Mouse (Mus musculus) right cerebral cortex, postnatal 4 days (tissue): ENCODE data around the gene Asb8.

Experiments
- DNase-seq: peaks from one replicate; pipeline ENCODE4 v3.0.0-alpha.2; 2022

The Asb8 gene

DNA sequence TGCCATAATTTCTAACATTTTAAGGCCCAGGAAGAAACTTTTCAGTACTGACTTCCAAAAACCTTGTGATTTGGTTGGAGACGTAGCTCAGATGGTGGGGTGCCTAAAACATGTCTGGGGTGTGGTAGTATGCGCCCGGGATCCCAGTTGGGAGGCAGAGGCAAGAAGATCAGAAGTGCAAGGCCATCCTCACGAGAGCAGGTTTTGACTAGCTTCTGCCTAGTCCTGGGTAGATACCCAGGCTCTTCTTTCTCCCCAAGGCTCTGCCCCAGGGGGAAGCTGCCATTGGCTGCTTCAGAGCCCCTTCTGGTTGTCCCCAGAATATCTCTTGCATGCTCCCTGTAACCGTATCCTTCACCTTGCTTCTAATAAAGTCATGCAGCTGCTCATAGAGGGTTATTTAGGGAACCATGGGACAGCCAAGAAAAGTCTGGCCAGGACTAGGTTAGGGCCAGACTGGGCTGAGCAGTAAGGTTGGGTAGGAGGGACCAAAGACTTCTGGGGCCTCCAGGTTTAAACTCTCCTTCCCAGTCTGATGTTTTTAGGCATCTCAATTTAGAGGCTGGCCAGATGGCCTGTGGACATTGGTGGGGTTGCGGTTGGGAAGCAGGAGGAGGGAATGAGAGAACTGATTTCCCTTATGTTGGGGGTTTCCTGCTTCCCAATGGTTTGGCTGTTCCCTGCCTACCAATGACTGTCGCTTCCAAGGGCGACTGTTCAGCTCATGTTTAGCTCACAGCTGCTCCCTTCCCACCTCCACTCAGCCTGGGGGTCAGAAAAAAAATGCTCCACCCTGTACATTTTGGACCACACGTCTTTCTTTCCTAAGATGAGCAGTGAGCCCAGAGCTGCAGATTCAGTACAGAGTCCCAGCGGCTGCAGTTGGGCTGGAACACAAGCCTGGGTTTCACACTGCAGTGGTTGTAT, 50.3 kb downstream of the Asb8 start:
- DNase-seq: no peak

DNA sequence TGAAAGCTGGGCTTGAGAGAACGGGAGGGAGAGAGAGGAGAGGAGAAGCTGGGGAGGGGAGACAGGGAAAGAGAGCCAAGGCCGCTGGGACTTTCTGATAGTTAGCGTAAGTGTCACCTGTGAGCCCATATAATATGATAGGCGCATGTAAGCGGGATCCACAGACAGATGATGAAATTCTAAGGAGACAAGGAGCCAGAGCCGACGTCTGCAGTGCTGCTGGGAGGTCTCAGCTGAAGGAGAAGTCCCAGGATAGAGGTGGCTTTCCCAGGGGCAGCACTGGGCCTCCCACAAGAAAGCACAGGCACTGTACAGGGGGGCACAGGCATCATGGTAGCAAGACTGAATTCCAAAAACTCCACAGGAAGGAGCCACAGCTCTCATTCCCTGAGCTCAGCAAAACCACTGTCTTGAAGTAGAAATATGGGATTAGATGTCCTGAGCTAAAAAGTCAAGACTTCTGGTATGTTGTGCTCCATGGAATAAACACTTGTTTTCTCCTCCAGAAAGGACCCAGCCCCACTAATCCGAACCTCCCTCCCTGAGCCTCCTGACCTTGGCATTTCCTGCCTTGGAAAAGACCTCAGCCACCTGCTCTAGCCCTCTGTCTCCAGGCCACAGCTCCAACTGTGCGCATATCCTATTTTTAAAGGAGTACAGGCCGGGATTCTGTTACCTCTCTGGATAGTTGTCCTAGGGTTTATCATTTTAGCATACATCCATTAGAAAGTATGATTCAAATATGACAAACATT, 51.1 kb downstream of the Asb8 start:
- no peak for DNase-seq

DNA sequence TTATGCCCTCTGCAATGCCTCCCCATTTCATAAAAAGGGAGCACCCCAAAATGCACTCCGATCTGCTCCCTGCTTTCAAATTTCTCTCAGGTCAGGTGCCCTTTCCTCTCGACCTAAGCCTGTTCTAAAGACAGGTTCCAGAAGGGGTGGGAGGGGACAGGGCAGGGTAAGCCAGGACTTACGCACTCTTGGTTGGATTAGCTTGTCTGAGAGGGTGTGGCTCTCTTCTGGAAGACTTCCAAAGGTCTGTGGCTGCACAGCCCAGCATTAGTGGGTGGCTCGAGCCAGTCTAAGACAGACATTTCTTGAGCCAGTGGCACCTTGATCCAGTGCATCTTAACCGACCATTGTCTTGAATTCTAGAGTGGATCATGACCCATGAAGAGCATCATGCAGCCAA, 53.6 kb downstream of the Asb8 start:
- no peak for DNase-seq

DNA sequence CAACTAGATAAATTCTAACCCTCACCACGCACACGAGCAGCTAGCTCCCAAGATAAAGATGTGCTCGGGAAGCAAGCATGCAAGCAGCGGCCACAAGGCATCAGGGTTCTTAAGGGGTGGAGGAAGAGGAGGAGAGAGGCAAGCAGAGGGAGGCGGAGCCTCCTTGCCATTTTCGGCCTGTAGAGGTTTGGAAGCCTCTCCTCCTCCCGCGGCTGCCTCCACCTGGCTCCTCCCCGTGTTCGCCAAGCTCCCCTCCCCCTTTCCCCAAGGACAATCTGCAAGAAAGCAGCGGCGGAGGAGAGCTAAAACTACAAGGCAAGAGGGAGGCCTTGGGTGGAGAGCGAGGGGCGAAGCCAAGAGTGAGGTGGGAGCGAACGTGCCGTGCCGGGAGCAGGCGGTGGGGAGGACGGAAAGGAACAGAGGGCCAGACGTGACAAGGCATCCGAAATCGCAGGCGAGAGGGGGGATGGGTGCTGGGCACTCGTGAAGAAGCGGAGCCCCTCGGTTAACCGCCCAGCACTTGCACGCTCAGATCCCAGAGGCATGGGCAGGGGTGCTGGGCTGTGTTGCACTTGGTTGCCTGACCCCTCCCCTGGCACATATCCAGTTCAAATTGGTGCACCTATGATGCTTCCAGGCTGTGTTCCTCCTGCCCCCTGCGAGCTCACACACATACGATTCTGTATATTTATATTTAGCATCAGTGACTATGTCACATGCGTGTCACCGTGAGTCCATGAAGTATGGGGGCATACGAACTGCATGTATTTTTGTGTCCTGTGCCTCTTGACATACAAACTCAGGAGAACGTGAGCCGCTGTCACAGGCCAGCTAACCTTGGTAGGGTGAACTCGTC, 56.9 kb downstream of the Asb8 start:
- DNase-seq: peak; percentile 77

DNA sequence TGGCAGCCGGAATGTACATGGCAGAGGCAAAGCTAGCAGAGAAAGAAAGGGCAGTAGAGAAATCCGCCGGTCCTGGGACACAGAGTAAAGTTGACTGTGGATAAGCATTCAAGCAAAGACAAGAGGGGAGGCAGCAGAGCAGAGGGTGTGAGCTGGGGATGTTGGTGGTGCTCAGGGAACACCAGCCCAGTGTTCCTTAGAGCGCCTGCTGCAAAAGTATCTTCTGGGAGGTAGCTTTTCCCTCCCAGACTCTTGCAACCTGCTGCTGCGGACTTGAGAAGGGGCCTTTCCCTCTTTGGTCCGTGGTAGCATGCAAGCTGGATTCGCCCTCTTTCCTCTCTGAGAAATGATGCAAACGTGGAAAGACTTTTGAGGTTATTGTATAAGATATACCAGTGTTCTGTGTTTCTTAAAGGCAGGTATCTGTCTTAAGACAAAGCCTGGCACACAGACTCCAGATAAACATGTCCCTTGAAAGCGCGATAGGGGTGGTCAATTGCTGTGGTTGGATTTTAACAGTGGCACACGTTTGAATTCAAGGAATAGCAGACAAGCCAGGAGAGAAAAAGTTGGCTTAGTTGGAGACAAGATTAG, 57.6 kb downstream of the Asb8 start:
- no peak for DNase-seq

DNA sequence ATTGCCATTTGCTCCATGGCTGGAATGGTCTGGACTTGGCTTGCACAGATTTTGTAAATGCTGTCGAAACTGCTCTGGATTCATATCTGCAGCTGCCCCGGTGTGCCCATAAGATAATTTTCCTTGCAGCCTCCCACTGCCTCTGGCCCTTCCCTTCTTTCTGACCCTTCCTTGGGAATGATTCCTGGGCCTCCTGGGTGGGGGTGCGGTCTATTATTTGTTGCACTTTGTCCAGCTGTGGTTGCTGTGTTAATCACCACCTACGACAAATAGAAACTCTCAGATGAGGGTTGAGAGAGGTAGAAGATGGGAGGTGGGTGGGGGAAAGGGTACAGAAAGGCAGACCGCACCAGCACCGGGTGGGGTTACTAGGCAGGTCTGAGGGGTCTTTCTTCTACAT, 58.2 kb downstream of the Asb8 start:
- no peak for DNase-seq

DNA sequence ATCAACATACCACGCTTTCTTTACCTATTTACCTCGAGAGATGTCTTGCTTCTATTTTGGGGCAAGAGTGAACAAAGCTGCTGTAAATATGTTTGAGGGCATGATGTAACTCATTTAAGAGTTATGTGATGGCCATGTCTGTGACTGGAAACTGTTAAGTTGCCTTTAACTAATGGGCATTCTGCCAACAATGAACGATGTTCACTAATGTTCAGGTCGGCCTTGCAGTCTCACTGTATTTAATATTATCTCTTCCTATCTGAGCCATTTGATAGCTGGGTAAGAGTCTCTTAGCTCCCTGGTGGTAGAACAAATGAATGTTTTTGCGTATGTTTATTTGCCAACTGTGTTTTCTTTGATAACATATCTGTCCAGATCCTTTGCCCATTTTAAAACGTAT, 58.9 kb downstream of the Asb8 start:
- no peak for DNase-seq

DNA sequence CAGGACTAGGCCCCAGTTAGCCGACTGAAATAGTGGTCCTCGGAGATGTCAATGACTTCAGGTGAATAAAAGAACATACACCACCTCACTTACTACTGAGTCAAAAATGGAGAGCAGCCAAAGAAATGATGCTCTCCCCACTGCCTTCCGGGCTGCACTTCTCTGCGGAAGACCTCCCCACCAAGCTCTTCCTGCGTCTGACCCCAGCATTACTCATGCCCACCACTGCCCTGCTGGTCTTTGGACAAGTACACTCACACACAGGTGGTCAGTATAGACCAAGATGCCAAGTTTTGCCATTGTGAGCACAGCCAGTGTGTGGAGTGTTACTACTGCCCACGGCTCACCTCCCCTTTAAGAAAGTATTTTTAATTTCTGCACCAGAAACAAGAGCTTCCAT, 63.0 kb downstream of the Asb8 start:
- DNase-seq: no peak

DNA sequence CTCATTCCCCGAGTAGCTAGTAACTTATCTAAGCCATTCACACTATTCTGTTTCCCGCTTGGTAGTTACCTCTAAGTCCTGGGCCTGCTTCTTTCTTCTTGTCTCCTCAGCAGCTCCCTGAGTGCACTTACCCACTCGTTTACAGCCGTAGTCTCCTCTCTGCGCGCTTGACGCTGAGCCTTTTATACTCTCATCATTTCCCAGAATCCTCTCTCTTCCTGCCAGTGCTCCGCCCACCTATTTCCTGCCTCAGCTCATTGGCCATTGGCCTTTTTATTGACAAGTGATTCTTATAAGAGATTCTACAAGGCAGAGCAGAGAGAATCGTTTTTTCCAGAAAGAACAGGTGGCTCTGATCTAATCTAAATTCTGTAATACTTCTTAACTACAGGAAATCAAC, 66.9 kb downstream of the Asb8 start:
- no peak for DNase-seq

DNA sequence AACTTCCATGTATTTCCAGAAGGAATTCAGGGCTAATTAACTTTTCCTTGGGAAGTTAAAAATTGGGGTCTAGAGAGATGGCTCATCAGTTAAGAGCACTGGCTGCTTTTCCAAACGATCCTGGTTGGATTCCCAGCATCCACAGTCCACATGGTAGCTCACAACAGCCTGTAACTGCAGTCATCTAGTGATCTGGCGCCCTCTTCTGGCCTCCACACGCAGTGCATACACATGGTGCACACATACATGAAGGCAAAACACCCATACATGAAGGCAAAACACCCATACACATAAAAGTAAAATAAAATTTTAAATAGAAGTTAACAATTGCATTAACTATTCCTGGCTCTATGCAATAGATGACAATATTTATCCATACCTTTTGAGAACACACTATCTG, 68.5 kb downstream of the Asb8 start:
- DNase-seq: no peak

DNA sequence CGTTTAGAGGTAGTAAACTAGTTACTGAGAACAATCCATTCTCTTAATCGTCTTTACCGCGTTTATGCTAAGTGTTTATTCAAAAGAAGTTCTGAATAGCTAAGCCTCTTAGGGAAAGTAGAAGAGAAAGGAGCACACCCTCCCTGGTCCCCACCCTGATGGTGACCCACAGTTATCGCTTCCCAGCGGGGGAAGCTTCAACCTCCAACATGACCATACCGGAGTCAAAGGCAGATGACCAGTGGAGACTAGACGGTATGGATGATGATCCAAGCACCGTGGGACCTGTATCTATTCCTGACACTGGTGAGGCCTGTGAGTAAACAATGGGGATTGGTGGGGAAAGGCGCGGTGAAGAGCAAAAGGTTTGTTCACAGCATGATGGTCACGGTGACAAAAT, 70.5 kb downstream of the Asb8 start:
- DNase-seq: no peak

DNA sequence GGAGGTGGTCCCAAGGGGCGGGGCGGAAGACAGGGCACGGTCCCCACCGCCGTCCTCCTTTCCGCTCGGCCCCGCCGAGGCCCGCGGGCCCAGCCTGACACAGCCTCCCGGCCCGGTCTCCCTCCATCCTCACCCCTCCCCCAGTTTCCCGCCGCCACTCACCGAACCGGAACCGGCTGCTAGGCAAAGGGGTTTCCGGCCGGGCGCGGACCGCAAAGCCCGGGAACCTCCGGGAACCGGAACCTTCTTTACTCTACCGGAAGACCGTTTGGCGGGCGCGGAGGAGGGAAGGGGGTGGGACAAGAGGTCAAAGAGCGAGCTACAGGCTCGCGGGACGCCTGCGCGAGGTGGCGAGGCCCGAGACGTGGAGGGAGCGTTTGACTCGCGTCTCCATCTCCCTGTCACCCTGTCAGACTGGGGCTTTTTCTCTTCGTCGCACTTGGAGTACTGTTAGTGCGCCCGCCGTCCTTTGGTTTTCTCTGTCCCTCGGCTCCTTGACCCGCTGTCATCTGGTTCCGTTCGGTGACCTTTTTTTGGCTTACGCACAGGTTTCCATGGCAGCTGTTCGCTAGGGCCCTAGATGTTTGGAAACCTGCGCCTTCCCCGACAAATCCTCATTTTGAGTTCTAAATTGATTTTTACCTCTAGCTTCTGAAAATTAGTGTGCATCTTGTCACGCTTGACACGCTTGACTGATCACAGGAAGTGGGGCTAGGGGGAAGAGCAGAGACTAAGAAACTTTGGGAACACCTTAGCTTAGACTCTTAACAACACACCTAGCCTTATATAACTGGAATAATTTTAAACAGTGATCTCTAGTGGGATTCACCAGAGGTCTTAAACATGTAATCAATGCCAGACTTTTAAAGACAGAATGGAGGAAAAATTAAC, 72.1 kb downstream of the Asb8 start, which contains the start of gene Senp1:
Gene Senp1, minus strand, starts transcription at position 624 of the 891 bp plus-strand sequence.
- DNase-seq: peak; percentile 86

DNA sequence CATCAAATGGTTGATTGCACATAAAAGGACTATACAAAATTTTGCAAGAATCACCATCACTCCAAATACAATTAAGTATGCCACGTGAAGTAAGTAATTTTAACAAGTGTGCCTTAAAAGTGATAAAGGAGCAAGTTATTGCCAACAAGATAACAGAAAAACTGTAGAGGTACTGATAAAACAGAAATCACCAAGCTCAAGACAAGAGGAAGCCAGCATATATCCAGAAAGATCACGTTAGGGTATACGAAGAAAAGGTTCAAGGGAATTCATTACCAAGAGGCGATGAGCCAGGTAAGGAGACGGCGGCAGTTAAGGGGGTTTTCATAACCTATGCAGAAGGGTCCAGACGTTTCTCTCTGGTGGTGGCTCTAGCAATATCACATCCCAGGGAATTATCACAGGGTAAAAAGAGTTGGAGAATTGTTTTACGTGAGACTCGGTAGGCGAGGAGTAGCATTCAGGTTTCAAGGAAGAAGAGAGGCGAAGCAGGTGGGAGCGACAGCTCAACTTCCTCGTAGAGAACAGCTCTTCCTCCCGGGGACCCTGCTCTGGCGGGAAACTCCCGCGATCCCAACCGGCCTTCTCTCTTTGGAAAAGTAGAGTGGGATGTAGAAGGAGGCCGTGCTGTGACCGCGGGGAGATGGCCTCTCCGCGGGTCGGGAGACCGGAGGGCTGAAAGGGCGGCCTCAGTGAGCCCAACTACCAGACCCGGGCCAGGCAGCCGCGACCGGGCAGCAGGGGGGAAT, 72.9 kb downstream of the Asb8 start, which contains the start of gene Pfkm:
Gene Pfkm, plus strand, starts transcription at position 218 of the 749 bp plus-strand sequence.
- DNase-seq: no peak

DNA sequence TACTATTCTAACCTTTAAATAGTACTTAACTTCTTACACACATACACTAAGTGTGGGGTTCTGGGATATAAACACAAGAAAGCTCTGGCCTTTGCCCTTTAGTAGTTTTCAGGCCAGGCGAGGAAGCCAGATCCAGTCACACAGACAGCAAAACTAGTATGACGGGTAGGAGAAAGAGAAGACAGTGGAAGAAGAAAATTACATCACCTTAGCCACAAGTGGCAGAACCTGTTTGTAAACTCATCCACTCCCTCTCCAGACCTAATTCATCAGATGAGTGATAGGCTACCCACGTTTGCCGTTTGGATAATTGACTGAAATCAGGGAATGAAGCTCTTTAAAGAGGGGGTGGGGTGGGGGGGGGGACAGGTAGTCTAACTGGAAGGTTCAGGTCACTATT, 73.6 kb downstream of the Asb8 start:
- DNase-seq: no peak

DNA sequence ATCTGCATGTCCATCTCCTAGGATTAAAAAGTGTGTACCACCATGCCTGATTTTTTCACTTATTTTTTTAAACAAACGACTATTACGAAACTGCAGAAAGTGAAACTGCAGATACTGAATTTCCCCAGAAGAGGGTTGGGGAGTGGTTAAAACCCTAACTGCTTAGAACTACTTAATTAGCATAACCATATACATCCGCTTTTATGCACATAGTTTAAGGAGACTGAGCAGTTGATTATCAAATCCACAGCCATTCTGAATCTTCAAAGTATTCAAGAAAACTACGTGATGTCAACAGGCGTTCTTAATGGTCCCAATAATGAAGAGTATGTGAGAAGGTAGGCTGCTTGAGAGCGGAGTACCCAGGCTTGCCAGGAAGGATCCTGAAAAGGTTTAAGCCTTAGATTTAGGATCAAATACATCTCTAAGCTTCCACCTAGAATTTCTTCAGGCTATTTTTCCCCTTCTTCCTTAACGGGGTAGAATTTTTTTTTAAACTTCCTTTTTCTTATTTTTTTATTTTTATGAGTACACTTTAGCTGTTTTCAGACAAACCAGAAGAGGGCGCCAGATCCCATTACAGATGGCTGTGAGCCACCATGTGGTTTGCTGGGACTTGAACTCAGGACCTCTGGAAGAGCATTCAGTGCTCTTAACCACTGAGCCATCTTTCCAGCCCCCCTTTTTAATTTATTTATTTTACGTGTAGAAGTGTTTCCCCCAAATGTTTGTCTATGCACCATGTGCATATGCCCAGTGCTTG, 75.8 kb downstream of the Asb8 start:
- DNase-seq: peak; percentile 36

DNA sequence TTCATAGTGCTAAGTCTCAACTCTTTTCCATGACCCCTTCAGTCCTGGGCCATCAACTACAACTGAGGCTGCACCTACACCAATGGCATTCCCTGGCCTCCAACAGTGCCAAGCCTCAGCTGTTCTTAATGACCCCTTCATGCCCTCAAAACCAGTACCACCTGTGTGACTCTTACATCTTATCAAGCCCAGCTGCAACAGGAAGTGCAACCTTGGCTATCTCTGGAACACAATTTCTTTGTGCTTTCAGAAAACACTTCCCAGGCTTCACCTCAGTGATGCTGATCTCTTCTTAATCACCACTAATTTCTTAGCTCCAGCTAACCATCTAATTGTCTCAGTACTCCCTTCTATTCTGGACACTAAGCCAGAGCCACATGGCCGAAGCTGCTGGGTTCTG, 76.5 kb downstream of the Asb8 start:
- no peak for DNase-seq
